Mouse (Mus musculus): Measurements from ENCODE around the gene Oas1e. TPM values are rescaled to one million over a fixed set of nuclear protein-coding genes. Genes with fewer than 3 reads are reported as not detected.

Oas1e gene
- polyA plus RNA-seq, 1 experiment: not detected

DNA sequence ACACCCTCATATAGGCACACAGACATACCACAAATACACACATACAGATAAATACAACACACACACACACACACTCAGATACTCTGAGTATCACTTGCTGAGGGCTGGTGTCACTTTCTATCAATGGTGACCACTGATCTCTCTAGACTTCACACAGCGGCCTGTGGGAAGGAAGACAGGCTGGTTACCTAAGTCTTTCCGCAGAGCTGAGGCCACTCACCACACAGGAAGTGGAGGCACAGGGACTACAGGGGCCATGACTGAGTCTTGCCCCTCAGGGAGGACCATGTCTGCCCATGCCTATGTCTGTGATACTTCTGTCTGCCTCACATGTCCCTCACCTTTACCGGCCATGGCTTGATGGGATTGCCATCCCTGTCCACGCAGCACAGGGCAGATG, 41.1 kb downstream of the Oas1e start:
- Histone ChIP-seq H3K4me3 (ENCODE audit: insufficient read depth, low read depth, low read length) (no peak overlapping the region), H3K4me1 (ENCODE audit: control insufficient read depth, insufficient read depth, low read length) (no peaks in the 10 kb centered on the region), H3K27ac (ENCODE audit: insufficient read depth, low read depth, low read length) (no peak overlapping the region)
- WGBS: 92% methylated on average over 4 of the region's 4 CpGs
- no peak for TF ChIP-seq CTCF (IDR thresholded peaks at IDR 0.05; ENCODE audit: insufficient read depth, low read depth, low read length)
- no peak for TF ChIP-seq POLR2A (IDR thresholded peaks at IDR 0.05; ENCODE audit: insufficient read depth, low read depth, low read length)

DNA sequence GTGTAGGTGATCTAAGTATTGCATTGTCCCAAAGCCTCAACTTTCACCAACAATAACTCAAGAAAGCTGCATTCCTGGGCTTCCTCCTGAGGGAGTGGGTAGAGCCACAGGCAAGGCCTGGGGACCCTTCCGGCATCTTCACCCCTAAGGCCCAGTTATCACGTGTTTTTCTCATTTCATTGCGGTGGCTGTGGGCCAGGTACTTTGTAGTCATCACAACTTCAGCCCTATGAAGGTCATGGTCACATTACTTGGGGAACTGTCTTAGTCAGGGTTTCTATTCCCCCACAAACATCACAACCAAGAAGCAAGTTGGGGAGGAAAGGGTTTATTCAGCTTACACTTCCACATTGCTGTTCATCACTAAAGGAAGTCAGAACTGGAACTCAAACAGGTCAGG, 42.5 kb downstream of the Oas1e start:
- WGBS: 81% methylated on average over 3 of the region's 3 CpGs
- TF ChIP-seq POLR2A (IDR thresholded peaks at IDR 0.05; ENCODE audit: insufficient read depth, low read depth, low read length) (no peak), CTCF (IDR thresholded peaks at IDR 0.05; ENCODE audit: insufficient read depth, low read depth, low read length) (no peak)
- Histone ChIP-seq H3K27ac (ENCODE audit: insufficient read depth, low read depth, low read length) (no peak overlapping the region), H3K4me3 (ENCODE audit: insufficient read depth, low read depth, low read length) (no peak overlapping the region), H3K4me1 (ENCODE audit: control insufficient read depth, insufficient read depth, low read length) (no peaks in the 10 kb centered on the region)

DNA sequence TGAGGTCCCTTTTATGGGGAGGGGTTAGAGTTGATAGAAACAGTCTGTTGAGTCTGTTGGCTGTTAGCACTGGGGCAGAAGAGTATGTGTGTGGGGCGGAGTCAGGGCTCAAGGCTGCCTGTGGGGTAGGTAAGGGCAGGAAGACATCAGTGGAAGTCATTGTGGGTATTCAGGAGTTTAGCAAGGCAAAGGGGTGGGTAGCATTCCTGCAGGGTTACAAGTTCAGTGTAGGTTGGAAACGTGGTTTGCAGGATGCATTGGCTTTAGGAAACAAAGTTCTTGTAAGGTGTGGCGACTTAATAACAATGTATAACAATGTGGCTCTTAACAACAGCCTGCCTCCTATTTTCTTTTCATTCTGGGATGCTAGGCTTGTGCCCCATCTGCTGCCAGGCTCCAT, 44.1 kb downstream of the Oas1e start:
- Histone ChIP-seq H3K4me3 (ENCODE audit: insufficient read depth, low read depth, low read length) (no peak overlapping the region), H3K4me1 (ENCODE audit: control insufficient read depth, insufficient read depth, low read length) (no peaks in the 10 kb centered on the region), H3K27ac (ENCODE audit: insufficient read depth, low read depth, low read length) (no peak overlapping the region)
- 65% methylated on average over 3 of the region's 3 CpGs for WGBS
- no peak for TF ChIP-seq POLR2A (IDR thresholded peaks at IDR 0.05; ENCODE audit: insufficient read depth, low read depth, low read length)
- TF ChIP-seq CTCF (IDR thresholded peaks at IDR 0.05; ENCODE audit: insufficient read depth, low read depth, low read length): no peak

DNA sequence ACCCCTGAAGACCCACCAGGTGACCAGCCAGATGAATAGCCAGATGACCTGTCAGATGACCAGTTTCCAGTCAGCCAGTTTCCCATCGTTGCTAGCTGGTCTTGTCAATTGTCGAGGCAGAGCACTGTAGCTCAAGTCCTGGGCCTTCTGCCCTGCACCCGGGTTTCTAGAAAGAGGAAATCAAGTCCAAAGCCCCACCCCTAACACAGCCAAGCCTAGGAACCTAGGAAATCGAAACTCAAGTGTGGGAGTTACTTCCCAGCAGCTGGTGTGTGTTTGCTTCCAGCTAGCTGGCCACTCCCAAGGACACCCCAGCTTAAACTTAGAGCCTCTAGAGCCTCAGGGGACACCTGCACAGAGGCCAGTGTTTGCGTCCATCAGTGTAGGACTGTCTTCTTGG, 45.6 kb downstream of the Oas1e start, which contains the start of gene Oas2:
Oas2 (minus strand) TSS at position 166 of the 400 bp plus-strand sequence.
- no peak within 1 kb of the TSS for H3K27ac ChIP-seq (ENCODE audit: insufficient read depth, low read depth, low read length)
- 65% methylated on average over 5 of the region's 5 CpGs for WGBS
- no peaks in the 10 kb centered on the region for H3K4me1 ChIP-seq (ENCODE audit: control insufficient read depth, insufficient read depth, low read length)
- no peak within 1 kb of the TSS for H3K4me3 ChIP-seq (ENCODE audit: insufficient read depth, low read depth, low read length)
- no peak for TF ChIP-seq POLR2A (IDR thresholded peaks at IDR 0.05; ENCODE audit: insufficient read depth, low read depth, low read length)

DNA sequence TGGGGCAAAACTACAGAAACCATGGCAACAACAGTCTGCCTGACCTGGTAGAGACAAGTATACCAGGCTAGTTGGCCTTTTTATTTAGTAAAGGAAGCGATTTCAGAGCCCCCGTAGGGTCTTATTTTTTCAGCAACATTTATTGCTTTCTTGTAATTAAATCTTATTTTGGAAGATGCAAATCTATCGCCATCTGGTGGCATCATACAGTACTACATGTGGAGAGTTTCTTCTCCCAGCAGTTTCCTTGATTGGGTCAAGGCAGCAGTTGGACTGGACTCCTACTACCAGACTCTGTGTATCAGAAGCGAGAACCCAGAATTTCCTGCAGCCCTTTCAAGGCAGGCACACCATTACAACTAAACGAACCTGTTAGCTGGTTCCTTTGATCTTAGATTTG, 48.9 kb downstream of the Oas1e start:
- H3K4me1 ChIP-seq (ENCODE audit: control insufficient read depth, insufficient read depth, low read length): no peaks in the 10 kb centered on the region
- WGBS: 6% methylated on average over 5 of the region's 5 CpGs
- H3K27ac ChIP-seq (ENCODE audit: insufficient read depth, low read depth, low read length): no peak overlapping the region
- no peak overlapping the region for H3K4me3 ChIP-seq (ENCODE audit: insufficient read depth, low read depth, low read length)
- TF ChIP-seq CTCF (IDR thresholded peaks at IDR 0.05; ENCODE audit: insufficient read depth, low read depth, low read length) (no peak), POLR2A (IDR thresholded peaks at IDR 0.05; ENCODE audit: insufficient read depth, low read depth, low read length) (no peak)

DNA sequence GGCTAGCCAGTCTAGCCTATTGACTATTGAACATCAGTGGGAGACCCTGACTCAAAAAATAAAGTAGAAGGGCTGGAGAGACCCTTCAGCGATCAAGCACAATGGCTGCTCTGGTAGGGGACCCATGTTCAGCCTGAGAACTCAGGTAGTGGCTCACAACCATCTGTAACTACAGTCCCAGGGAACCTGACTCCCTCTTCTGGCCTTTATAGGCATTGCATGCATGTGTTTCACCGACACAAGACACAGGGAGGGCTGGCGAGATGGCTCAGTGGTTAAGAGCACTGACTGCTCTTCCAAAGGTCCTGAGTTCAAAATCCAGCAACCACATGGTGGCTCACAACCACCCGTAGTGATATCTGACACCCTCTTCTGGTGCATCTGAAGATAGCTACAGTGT, 53.2 kb downstream of the Oas1e start:
- Histone ChIP-seq H3K4me1 (ENCODE audit: control insufficient read depth, insufficient read depth, low read length) (no peaks in the 10 kb centered on the region), H3K4me3 (ENCODE audit: insufficient read depth, low read depth, low read length) (no peak overlapping the region), H3K27ac (ENCODE audit: insufficient read depth, low read depth, low read length) (no peak overlapping the region)
- WGBS: 47% methylated on average over 4 of the region's 4 CpGs
- TF ChIP-seq CTCF (IDR thresholded peaks at IDR 0.05; ENCODE audit: insufficient read depth, low read depth, low read length) (no peak), POLR2A (IDR thresholded peaks at IDR 0.05; ENCODE audit: insufficient read depth, low read depth, low read length) (no peak)

Other genes starting within 250 kb of the Oas1e start
- not detected in 2 replicates for gene Tpcn1, start 206.9 kb downstream of the Oas1e start, polyA plus RNA-seq (2012; ENCODE audit: insufficient read depth, insufficient read length, low replicate concordance, missing spikeins)
- gene Iqcd, start 206.5 kb downstream of the Oas1e start, polyA plus RNA-seq (2012; ENCODE audit: insufficient read depth, insufficient read length, low replicate concordance, missing spikeins): not detected in 2 replicates
- not detected in 2 replicates for gene Rita1, start 182.9 kb downstream of the Oas1e start, polyA plus RNA-seq (2012; ENCODE audit: insufficient read depth, insufficient read length, low replicate concordance, missing spikeins)
- not detected in 2 replicates for gene Ddx54, start 182.8 kb downstream of the Oas1e start, polyA plus RNA-seq (2012; ENCODE audit: insufficient read depth, insufficient read length, low replicate concordance, missing spikeins)
- not detected in 2 replicates for gene Cfap73, start 161.3 kb downstream of the Oas1e start, polyA plus RNA-seq (2012; ENCODE audit: insufficient read depth, insufficient read length, low replicate concordance, missing spikeins)
- gene Rasal1, start 146.7 kb downstream of the Oas1e start, polyA plus RNA-seq (2012; ENCODE audit: insufficient read depth, insufficient read length, low replicate concordance, missing spikeins): not detected in 2 replicates
- gene Dtx1, start 83.6 kb downstream of the Oas1e start, polyA plus RNA-seq (2012; ENCODE audit: insufficient read depth, insufficient read length, low replicate concordance, missing spikeins): not detected in 2 replicates
- gene Oas2, start 45.7 kb downstream of the Oas1e start, polyA plus RNA-seq (2012; ENCODE audit: insufficient read depth, insufficient read length, low replicate concordance, missing spikeins): not detected in 2 replicates
- not detected in 2 replicates for gene Oas3, start 17.9 kb downstream of the Oas1e start, polyA plus RNA-seq (2012; ENCODE audit: insufficient read depth, insufficient read length, low replicate concordance, missing spikeins)
- not detected in 2 replicates for gene Oas1c, start 17.0 kb upstream of the Oas1e start, polyA plus RNA-seq (2012; ENCODE audit: insufficient read depth, insufficient read length, low replicate concordance, missing spikeins)
- not detected in 2 replicates for gene Oas1f, start 51.8 kb upstream of the Oas1e start, polyA plus RNA-seq (2012; ENCODE audit: insufficient read depth, insufficient read length, low replicate concordance, missing spikeins)
- not detected in 2 replicates for gene Oas1h, start 65.9 kb upstream of the Oas1e start, polyA plus RNA-seq (2012; ENCODE audit: insufficient read depth, insufficient read length, low replicate concordance, missing spikeins)
- gene Oas1g, start 92.1 kb upstream of the Oas1e start, polyA plus RNA-seq (2012; ENCODE audit: insufficient read depth, insufficient read length, low replicate concordance, missing spikeins): not detected in 2 replicates
- gene Oas1a, start 112.0 kb upstream of the Oas1e start, polyA plus RNA-seq (2012; ENCODE audit: insufficient read depth, insufficient read length, low replicate concordance, missing spikeins): not detected in 2 replicates
- gene Oas1d, start 119.0 kb upstream of the Oas1e start, polyA plus RNA-seq (2012; ENCODE audit: insufficient read depth, insufficient read length, low replicate concordance, missing spikeins): not detected in 2 replicates
- not detected in 2 replicates for gene Rph3a, start 214.6 kb upstream of the Oas1e start, polyA plus RNA-seq (2012; ENCODE audit: insufficient read depth, insufficient read length, low replicate concordance, missing spikeins)

All from olfactory bulb, adult 2 months (tissue).